Mouse (Mus musculus): ENCODE results near the gene Prr5l.

DNA sequence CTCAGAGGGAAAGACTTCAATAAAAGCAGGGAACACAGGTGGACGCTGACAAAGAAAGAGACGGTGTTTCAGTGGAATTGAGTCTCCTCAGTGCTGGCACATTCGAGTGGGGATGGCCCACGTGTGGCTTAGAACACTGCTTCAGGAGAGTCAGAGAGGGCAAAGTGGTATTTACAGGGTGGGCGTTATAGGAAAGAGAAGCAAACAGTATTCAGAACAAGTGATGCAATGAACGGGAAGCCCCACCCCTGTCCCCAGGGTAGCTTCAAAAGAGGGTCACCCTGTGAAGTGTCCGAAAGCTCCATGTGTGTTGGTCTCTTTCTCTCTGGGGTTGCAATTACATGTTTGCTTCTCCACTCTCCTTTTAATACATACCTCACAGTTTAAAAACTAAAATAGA is 187.2 kb downstream of the Prr5l start:
- TF ChIP-seq CTCF (IDR thresholded peaks at IDR 0.05) = no peak
- no peak for TF ChIP-seq POLR2A (IDR thresholded peaks at IDR 0.05; ENCODE audit: insufficient read depth, low read depth, low read length)
- TF ChIP-seq EP300 (IDR thresholded peaks at IDR 0.05; ENCODE audit: insufficient read depth, low read depth, low read length) = no peak

Measured in heart, adult 2 months (tissue).